Mouse (Mus musculus): ENCODE measurements around the gene Irak4. TPM values are rescaled to one million over a fixed set of nuclear protein-coding genes. Genes with fewer than 3 reads are reported as not detected.

Gene Irak4
- polyA plus RNA-seq (2012; ENCODE audit: low replicate concordance): 16.5 TPM in 2 replicates

DNA sequence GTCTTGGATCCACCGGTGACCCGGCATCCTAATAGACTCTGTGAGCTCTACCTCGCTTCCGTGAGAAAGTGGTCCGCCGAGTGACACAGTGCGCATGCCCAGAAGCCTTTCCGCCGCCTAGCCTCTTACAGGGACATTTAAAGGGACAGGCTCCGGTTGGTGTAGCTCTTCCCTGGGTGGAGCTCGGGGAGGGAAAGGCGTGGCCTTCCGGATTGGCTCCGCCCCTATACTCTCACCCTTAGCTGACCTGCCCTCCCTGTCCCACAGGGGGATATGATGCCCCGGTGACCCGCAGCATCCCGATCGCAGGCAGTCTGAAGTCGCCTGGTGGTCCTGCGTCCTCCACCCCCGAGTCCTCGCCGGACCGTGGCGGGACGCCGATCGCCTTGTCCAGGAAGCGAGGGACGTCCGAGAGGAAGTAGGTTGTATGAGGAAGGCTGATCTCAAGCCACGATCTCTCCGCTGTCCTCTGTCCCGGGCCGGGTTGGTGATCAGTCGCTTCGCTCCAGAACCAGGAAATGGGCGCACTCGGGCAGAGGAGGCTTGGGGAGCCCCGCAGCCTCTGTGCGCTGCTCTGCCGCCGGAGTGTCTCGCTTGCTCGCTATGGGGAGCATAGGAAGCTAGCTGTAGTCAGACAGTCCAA, at the start of gene Irak4, which contains the start of gene Pus7l:
Gene Irak4 (plus strand): TSS at position 235 of the 643 bp plus-strand sequence.
Gene Pus7l (minus strand): TSS at position 139 of the 643 bp plus-strand sequence.

DNA sequence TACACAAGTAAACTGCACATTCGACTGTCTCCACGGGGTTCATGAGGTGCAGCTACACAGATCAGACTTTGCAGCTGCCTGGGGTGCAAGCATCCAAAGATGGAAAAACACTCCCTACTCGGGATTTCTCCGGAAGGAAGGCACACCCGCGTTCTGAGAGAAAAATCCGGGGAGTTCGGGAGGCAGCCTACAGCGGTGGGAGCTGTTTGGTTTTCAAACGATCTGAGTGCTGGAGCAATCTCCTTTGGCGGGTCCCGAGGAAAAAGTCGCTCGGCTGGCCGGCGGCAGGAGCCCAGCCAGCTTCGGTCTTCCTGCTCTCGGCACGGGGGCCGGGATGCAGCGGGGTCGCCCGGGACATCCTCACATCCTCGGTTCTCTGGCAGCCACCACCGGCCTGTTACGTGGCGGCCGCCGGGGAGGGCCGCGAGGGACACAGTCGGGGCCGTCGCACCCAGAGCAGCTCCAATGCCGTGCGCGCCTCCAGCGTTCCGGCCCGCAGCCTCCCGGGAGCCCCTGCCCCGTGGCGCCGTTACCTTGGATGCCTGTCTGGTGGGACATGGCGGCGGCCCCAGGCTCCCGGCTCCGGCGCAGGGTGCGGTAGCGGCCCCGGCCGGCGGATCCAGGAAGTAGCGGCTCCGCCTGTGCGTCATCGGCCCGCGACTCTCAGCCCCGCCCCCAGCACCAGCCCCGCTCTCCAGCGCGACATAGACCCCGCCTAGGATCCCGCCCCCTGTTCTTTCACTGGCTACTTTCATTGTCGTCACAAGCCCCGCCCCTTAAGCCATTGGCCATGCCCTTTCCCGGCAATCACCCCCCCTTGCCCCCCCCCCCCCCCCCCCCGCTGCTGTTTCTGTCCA, 46.0 kb downstream of the Irak4 start, which contains the start of gene Twf1:
Gene Twf1 (minus strand): TSS at position 671 of the 857 bp plus-strand sequence.

DNA sequence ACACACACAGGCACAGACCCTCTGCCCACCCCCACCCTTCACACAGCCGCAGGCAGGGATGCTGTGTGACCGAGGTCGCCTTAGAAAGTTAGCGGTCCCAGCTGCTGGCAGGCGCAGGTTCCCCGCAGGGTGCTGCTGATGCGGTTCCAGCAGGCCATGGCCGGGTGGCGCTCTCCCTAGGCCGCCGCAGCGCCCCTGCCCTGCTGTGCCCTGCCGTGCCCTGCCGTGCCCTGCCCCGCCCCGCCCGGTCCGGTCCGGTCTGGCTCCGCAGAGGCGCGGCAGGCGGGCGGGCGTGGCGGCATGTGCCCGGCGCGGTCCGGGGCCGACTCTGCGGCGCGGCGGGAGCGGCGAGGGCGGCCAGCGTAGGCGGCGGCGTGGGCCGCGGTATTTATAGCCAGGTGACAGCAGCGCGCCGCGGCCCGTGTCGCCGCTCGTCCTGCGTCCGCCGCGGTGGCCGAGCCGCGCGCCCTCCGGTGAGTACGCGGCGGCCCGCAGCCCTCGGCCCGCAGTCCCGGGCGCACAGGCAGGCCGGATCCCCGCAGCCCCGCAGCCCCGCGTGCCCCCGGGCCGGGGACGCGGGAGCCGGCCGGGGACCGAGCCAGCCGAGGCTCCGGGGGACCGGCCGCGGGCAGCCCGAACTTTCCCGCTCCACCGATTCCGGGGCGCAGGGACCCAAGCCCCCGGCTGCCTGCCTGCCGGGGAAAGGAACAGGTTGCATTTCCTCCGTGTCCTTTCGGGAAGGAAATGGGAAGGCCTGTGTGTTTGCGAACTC, 85.6 kb downstream of the Irak4 start, which contains the start of gene Tmem117:
Gene Tmem117 (plus strand): TSS at position 403 of the 772 bp plus-strand sequence.

Other genes with a start within 250 kb of the Irak4 start
- gene Adamts20, start 78.2 kb upstream of the Irak4 start, polyA plus RNA-seq (2012; ENCODE audit: low replicate concordance): 0.03 TPM in 1 of 2 replicates, not detected in the other
- 2.8 and 4.6 TPM in 2 replicates for gene Pus7l, start 96 bp upstream of the Irak4 start, polyA plus RNA-seq (2012; ENCODE audit: low replicate concordance)
- 3.3 and 6.0 TPM in 2 replicates for gene Twf1, start 46.2 kb downstream of the Irak4 start, polyA plus RNA-seq (2012; ENCODE audit: low replicate concordance)
- gene Tmem117, start 85.6 kb downstream of the Irak4 start, polyA plus RNA-seq (2012; ENCODE audit: low replicate concordance): not detected in 2 replicates